Mouse (Mus musculus) adrenal gland, postnatal 36 days (tissue): ENCODE results near the gene Mindy2. TPM values are rescaled to one million over a fixed set of nuclear protein-coding genes. Genes with fewer than 3 reads are reported as not detected.

Experiments
- DNase-seq, 2 experiments: peaks; one replicate each; pipeline ENCODE4 v3.0.0; 2021; ENCODE audit warnings: mixed read lengths in 1 of 2
- total RNA-seq, 2 experiments: library from RNA; stranded (reverse); gene quantifications; 2 replicates each; pipeline ENCODE4 v1.2.3; 2021

Mindy2 gene
- total RNA-seq, 2 experiments from 2014 or later: 16.2 to 16.8 TPM

DNA sequence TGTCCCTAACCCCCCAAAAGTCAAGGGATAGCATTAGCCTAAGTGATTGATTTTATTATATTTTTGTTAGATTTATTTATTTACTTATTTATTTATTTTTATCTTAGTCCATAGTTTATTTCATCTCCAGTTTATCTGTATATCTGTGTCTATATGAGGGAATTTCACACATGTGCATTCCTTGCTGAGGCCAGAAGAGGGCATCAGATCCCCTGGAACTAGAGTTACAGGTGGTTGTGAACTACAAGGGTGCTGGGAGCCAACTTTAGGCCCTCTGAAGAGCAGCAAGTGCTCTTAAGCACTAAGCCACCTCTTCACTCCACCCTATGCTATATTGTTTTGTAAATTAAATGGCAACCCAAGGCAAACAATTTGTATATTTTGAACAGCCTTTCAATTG lies 11.1 kb upstream of the Mindy2 start:
- no peak for DNase-seq

- no peak for DNase-seq
These were observed 9.8 kb upstream of the Mindy2 start for GRCm38 (mm10) chr9:70666811-70667210.

DNA sequence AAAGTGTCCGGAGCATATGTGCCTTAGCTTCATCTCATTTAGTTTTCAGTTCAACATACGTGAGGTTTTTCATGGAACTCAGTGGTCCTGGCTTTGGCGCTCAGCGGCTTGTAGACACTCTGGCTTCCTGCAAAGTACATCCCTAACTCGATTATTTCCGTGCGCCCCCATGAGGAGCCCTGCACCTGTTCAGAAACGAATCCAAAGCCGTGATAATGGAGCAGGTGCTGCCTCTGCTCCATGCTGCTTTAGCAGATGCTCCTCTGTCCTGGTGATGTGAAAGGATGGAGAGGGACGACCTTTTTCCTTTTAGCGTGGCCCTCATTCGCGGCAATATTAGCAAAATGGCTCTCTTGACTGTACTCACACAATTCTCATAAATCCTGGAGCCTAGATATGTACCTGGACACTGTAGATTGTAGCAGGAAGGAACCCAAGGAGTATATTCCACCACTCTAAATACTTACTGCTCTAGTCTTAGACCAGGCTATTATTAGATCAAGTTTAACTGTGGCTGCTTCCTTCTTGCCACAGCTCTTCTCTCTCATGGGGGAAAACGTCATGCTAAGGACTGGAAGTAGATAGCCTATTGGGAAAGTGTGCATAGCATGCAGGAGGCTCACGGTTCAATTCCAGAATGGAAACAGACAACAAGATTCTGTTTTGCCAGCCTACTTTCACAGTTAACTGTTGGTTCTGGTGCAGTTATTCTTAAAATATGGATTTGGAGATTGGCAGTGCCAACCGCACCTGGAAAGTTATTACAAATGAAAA lies 8.6 kb upstream of the Mindy2 start:
- DNase-seq: no peak

GRCm38 (mm10) chr9:70664847-70665246 lies 7.9 kb upstream of the Mindy2 start:
- no peak for DNase-seq

- DNase-seq: no peak
These were observed 1.3 kb upstream of the Mindy2 start for GRCm38 (mm10) chr9:70658266-70658665.

DNA sequence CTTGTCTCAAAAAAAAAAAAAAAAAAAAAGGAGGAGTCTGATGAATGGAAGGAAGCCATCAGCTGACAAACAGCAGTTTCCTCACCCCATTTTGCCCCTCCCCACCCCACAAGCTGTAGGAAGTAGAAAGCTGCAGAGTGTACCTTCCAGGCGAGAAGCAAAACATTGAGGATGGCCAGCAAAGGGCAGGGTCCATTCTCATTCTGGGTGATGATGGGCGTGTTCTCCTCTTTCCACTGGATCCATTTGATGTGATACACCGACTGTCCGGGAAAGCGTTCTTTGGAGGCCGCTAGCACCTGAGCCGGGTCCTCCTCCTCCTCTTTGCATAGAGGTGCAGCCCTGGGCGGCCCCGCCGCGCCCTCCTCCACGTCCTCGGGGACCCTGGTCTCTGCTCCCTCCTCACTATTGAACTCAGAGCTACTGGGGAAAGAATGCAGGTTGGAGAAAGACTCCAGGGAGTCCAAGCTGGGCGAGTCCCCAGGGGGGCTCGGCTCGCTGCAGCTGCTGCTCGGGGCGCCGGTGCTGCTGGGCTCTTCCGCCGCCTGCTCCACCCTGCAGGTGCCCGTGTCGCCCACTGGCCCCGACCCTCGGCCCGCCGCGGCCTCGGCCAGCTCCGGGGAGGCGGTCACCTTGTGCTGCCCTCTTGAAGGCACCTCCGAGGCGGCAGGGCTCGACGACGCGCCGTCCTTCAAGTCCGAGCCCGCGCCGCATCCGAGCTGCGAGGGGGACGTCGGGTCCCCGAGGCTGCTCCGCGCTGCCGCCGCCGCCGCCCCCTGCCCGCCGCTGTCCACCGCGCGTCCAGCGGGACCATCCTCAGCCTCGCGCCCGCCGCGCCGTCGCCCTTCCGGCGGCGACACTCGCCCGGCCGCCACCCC lies 605 bp downstream of the Mindy2 start, which contains the start of gene Gm10642:
Gene Gm10642, plus strand, starts transcription at position 122 of the 878 bp plus-strand sequence.
- peak; percentile 24 to 58 for DNase-seq

DNA sequence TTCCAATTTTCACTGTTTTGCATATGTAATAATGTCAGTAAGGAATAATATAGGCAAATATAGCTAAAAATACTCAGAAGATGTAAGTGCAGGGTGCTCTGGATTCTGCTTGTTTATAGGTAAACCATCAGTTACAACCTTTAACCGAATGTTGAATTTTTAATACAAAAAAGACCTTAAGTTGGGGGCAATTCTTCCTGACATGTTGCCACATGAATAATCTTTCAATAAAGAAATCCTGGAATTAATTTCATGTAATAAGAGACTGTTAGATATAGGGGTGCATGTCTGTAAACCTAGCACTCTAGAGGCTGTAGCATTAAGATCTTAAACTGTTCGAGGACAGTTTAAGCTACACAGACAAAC lies 1.2 kb downstream of the Mindy2 start:
- no peak for DNase-seq

DNA sequence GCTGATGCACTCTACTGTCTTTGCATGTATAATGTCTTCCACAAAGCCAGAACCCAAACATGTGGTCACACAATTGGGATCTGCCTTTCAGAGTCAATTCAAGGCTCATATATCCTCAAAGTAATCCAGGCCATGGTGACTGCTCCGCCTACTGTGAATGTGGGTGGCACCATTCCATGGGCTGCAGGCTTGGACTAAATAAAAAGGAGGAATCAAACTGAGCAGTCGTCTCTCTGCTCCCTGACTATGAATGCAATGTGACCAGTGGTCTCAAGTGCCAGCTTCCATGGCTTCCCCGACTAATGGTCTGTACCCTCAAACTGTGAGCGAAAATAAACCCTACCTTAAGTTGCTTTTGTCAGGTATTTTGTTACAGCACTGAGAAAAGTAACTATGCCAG lies 2.5 kb downstream of the Mindy2 start:
- DNase-seq: no peak

- DNase-seq: no peak
These were observed 3.1 kb downstream of the Mindy2 start for GRCm38 (mm10) chr9:70653875-70654274.

GRCm38 (mm10) chr9:70652221-70652620 lies 4.8 kb downstream of the Mindy2 start:
- DNase-seq: no peak

- no peak for DNase-seq
These were observed 6.0 kb downstream of the Mindy2 start for GRCm38 (mm10) chr9:70650994-70651393.

GRCm38 (mm10) chr9:70650260-70650659 lies 6.7 kb downstream of the Mindy2 start:
- DNase-seq: no peak

DNA sequence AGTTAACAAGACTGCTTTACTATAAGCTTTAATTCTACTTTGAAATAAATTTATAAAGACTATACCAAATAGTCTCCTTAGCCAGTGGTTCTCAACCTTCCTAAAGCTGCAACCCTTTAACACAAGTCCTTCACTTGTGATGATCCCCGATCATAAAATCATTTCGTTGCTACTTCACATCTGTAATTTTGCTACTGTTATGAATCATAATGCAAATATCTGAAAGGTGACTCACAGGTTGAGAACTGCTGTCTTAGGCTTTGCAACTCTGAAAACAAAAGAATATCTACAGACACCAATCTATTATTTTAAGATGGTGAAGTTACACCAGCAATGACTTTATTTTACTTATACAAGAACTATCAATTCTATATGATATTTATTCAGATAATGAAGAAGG lies 20.2 kb downstream of the Mindy2 start:
- no peak for DNase-seq

DNA sequence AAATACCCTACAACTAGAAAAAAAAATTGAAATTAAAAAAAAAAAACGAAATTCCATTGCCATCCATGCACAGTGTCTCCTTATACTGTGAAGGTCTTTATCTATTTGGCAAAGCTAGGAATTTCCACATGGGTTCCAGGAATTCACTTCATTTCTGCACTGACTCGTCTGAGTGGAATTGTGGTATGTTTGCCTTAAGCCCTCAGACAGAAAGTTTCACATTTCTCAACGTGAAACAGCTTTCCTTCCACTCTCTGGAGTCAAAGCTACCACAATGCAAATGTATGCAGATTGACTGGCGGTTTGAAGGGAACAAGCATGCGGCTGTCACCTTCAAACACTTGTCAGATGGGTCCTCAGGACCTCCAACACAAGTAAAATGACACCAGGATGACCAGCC lies 25.3 kb downstream of the Mindy2 start:
- DNase-seq: no peak

DNA sequence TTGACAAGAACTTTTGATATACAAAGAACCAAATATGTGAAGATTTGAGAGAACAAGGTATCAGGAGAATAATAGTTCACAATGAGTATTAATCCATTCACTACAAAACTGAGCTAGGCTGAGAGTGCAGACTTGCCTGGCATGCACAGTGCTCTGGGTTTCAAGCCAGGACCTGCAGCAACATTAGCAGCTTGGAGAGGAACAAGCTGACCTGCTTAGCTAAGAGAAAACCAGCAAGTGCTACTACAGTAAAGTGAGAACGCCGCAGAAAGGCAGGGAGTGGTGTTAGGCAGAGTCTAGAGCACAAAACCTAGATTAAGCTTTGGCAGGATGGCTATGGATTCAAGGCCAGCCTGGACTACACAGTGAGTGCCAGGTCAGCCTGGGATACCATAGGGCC lies 27.3 kb downstream of the Mindy2 start:
- DNase-seq: no peak

- DNase-seq: no peak
These were observed 45.8 kb downstream of the Mindy2 start for GRCm38 (mm10) chr9:70611026-70611673.

DNA sequence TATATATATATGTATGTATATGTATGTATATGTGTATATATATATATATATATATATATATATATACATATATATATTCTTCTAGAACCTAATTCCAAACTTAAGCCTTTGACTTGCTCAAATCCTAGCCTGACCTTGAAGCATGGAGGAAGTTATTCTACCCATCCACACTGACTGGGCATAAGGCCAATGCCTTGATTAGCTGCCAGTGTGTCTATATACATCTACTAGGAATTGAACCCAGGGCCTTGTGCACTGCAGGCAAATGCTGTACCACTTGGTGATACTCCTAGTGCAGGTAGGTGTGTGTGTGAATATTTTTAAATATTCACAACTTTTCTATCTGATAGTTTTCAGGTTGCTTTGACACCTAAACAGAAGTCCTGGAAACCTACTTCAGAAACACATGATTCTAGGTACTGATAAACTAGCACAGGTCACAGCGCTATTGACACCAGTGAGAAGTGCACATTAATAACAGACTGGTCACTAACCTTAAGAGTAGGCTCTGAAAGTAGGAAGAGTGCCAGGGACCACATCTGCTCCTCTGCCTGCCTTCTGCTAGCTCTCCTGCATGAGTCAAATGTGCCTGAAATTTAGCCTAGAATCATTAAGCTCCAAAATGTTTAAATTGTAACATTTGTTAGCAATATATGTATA lies 54.7 kb downstream of the Mindy2 start:
- peak; percentile 23 to 33 for DNase-seq

- no peak for DNase-seq
These were observed 58.7 kb downstream of the Mindy2 start for GRCm38 (mm10) chr9:70598271-70598670.

- no peak for DNase-seq
These were observed 65.5 kb downstream of the Mindy2 start for GRCm38 (mm10) chr9:70591486-70591885.

DNA sequence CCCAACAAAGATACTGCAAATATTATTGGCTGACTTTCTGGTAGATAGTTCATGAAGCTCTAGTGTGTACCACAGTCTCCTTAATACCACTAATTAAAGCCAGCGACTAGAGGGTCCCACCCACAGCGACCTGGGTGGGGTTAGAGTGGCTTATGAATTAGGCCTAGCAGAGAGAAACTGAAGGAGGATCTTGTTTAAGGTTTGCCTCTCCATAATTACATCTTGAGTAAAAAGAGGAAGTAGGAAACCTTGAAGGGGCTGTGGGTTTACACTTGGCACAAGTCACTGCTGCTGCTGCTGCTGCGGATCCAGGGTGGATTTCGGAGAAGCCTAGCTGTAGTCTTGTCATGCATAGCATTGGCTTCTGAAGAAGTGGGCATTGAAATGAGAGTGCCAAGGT lies 66.2 kb downstream of the Mindy2 start:
- no peak for DNase-seq

DNA sequence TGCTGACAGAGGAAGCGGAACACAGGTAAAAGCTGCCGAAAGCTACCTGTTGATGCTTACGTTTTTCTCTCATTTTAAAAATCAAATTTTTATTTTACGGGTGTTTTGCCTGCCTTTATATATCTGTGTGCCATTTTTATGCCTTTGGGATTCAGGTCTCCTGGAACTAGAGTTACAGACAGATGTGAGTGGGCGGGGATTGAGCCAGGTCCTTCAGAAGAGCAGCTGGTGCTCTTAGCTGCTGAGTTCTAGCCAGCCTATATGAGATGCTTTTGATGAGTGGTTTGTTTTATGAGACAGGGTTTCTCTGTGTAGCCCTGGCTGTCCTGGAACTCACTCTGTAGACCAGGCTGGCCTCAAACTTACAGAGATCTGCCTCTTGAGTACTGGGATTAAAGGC lies 69.8 kb downstream of the Mindy2 start:
- DNase-seq: no peak

DNA sequence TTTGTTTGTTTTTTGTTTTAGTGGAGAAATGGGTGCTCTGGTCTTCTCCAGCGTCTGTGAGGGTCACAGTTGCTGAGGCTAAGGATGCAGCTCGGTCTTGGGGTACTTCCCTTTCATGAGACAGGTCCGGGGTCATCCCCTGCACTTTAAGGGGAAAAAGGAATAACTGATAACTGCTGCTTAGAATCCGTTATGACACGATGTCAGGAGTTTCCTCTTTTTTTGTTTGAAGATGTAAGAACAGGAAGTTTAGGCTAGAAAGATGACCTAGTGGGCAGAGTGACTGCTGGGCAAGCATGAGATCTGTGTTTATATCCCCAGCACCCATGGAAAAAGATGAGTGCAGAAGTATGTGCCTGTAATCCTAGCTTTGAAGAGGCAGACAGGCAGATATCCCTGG lies 71.8 kb downstream of the Mindy2 start:
- DNase-seq: no peak
